Mouse (Mus musculus) Muller cell, postnatal 12 days (primary cell): ENCODE measurements around the gene Hes7.

Experiments used
- DNase-seq: peaks from one replicate; pipeline ENCODE4 v3.0.0-alpha.2; 2015; ENCODE audit errors: inconsistent ontology term

Gene Hes7

DNA sequence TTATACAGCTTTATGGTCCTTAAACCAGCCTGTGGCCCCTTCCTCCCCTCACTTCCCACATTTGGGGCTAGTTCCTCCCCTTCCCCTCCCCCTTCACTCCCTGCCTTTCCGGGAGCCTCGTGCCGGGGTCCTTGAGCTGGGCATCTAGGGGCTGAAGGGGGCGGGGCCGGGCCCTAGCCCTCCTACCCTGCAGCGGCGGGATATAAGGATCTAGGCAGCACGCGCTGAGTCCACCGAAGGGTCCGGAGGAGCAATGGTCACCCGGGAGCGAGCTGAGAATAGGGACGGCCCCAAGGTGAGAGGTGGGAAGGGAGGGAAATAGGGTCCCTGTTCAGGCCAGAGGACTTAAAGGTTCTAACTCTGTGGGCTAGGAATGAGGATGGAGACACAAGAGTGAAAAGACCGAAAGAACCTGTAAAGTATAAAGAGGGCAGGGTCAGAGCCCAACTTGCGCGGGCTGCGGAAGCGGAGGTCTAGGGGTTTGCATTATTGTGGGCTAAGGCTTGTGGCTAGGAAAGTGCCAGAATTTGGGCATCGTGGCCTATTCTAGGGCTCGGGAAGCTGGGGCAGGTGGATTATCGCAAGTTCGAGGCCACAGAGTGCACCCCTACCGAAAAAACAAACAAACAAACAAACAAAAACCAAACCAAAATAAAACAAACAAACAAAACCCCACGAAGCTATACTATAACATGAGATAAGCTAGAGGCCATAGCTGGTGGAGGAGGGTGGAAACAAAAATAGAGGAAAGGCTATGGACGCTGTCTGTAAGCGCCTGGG is at the start of gene Hes7:
Gene Hes7, plus strand, starts transcription at position 184 of the 780 bp plus-strand sequence.
- DNase-seq = no peak

- DNase-seq = peak; percentile 94
Measured at GRCm38 (mm10) chr11:69070590-69071222, 49.5 kb upstream of the Hes7 start, which contains the start of gene Tmem107. TSS of gene Tmem107 (plus strand) at chr11:69070806.

DNA sequence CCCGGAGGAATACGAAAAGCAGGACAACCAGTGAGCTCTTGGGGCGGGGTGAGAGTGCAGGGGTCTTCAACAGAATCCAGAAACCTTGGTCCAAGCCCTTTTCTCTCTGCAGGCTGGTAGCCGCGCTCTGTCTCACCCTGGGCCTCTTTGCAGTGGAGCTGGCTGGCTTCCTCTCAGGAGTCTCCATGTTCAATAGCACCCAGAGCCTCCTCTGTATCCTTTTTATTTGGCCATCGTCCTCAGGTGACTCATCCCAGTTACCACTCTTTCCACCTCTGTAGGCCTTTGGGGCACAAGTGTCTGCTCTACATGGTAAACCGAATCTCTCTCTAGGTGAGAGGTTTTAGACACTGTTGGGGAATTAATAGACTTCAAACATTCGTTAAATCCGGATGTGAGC is 48.9 kb upstream of the Hes7 start:
- DNase-seq = no peak

DNA sequence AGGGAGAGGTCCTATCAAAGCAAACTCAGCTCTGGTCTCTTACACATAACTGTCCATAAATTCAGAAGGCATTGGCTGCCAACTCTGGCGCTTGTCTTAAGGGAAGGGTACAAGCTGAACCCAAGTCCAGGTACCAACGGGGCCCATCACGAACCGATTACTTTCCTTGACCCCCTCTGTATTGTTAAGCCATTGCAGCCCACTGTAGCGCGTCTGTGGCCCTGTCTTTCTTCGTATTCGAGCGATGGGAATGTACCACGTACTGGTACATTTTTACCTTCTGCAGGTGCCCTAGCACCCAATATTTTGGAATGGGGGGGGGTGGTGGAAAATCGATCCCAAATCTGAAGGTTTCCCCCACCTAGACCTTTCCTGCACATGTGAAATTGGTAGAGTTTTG is 48.0 kb upstream of the Hes7 start:
- no peak for DNase-seq

DNA sequence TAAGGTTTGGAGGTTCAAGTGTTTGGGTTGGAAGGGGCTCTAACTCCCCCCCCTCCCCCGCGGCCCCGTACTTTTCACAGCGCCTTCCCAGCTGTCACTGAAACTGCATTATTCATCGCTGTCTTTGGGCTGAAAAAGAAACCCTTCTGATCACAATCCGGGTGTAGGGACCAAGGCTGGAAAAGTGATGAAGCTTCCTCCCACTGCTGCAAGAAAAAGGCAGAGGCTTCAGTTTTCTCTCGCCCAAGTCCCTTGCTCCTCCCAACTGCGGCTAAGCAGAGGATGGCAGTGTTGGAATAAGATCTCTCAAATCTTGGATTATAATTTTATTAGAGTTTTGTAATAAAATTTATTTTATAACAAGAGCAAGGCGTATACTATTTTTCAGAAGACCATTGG is 47.5 kb upstream of the Hes7 start:
- DNase-seq = no peak

DNA sequence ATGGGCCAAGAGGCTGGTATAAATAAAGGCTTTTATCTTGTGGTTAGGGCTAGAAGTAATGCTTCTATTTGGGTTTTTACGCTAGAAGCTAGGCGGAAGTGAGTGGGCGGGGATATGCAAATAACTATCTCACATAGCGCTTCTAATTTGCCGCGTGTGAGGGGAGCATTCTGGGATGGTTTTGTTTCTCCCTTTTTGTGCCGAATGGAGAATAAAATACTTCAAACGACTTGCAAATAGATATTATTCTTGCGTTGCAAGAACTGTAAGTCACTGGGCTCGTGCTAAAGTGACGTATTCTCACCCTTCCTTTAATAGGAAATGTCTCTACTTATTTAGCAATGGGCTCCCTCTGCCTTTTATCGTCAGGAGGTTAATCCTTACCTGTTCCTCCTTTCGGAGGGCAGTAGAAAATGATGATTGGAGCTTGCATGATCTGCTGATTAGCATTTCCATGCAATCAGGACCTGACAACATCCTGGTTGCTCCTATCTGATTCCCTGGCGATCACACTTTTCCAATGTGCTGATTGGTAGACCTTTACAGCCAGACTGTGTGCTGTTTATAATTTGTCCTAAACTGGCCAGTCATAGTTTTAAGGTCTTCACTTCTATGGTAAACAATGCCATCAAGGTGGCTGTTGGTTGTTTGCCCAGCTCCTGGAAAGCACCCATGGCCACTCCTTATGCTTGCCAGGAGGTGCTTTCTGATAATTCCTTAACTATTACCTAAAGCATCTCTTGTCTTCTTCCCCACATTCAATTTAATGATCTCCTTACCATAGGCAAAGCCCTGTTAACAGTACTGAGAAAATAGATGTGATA is 46.9 kb upstream of the Hes7 start:
- DNase-seq = peak; percentile 92

GRCm38 (mm10) chr11:69073951-69074775 is 46.0 kb upstream of the Hes7 start:
- DNase-seq = no peak

DNA sequence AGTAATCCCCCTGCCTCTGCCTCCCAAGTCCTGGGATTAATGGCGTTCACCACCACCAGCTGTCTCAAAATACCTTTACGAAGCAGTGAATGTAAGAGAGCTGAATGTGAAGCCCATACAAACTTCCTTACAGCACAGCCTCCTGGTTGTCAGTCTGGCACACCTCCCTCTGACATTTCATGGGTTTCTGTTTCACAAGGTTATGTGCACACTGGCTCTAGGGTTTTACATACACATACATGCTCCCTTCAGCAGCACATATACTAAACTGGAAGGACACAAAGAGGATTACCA is 45.5 kb upstream of the Hes7 start:
- no peak for DNase-seq

- no peak for DNase-seq
Measured at GRCm38 (mm10) chr11:69075764-69076479, 44.3 kb upstream of the Hes7 start.

DNA sequence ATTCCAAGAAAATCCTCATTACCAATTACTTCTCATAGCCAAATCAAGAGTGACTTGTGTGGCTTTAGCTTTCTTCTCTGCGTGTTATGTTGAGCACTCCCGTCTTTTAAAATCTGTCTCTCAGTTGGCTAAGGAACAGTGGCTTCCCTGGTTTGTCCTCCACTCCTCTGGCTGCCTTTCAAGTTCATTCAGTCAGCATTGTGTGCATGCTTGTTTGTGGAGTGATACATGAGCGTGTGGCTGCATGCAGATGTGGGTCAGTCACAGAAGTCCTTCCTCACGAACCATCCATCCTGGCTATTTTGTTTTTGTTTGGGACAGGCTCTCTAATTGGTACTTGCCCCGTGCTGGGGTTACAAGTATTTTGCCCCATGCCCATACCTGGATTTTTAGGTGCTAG is 43.6 kb upstream of the Hes7 start:
- no peak for DNase-seq

DNA sequence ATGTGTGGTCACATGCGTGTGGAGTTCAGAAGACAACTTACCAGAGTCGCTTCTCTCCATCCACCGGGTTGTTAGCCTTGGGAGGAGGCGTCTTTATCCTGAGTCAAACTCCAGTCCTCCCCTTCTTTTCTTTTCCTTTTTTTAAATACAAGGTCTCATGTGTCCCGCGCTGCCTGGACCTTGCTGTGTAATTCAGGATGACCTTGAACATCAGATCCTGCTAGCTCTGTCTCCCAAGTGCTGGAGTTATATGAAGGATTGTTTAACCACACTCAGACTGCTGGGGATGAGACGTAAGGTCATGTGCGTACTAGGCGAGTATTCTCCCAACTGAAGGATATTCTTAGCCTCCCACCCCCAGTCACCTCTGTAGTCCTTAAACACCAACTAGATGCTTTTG is 42.9 kb upstream of the Hes7 start:
- DNase-seq = no peak

DNA sequence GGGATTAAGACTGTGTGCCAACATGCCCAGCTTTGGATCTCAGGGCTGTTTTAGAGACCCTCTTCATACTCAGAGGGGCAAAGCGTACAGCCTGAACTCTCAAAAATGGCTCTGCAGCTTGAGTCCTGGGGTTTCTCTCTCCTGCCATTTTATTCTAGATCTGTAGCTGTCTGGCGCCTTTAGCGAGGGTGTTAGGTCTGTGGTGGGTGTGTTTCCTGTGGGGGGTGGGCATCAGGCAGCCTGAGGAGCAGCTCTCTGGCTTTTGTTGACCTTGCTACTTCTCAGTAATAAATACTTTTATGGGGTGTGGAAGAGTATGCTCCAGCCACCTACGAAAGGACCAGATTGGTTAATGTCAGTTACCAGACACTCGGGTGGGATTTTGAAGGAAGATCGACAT is 42.2 kb upstream of the Hes7 start:
- no peak for DNase-seq

- DNase-seq = peak; percentile 23
Measured at GRCm38 (mm10) chr11:69078805-69079438, 41.3 kb upstream of the Hes7 start.

DNA sequence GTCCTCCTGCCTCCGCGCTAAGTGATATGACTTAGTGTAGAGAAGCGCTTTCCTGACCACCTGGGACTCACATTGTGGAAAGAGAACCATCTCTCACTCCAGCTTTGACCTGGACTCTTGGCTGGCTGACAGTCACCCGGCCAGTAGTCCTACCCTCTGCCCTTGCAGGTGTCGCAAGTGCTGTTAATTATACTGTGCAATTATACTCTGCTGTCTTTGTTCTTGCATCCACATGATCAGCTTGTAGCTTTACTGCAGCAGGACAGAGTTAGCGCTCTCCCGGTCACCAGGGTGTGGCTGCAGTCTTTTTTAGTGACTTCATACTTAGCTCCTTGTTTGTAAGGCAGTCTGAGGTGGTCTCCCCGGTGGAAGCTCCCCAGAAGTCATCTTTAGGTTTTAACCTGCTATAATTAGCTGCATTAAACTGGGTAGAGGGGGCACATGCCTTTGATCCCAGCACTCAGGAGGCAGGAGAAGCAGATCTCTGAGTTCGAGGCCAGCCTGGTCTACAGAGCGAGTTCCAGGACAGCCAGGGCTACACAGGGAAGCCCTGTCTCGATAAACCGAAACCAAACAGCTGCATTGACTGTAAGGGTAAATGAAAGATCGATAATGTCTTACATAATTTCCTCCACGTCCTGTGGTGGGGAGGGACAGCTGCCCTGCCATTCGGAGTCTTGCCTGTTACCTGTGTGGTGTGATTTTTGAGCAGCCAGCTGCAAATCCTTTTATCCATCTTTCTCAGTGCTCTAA is 39.9 kb upstream of the Hes7 start:
- DNase-seq = no peak

GRCm38 (mm10) chr11:69080855-69081222 is 39.4 kb upstream of the Hes7 start:
- DNase-seq = no peak

DNA sequence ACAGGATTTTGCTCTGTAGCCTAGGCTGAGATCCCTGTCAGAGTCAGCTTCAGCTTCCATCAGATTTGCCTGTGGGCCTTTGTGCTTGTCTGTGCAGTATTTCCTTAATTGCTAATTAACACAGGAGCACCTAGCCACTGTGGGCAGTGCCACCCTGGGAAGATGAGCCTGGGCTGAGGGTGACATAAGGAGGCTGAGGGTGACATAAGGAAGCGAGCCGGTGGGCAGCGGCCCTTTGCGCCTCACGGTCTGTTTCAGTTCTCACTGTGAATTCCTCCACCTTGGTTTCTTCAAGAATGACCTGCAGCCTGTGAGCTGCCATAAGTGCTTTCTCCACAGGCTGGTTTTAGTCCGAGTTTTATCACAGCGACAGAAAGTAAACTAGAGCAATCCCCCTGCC is 38.6 kb upstream of the Hes7 start:
- DNase-seq = no peak

- no peak for DNase-seq
Measured at GRCm38 (mm10) chr11:69085608-69086007, 34.6 kb upstream of the Hes7 start.

GRCm38 (mm10) chr11:69086390-69086789 is 33.8 kb upstream of the Hes7 start:
- no peak for DNase-seq

DNA sequence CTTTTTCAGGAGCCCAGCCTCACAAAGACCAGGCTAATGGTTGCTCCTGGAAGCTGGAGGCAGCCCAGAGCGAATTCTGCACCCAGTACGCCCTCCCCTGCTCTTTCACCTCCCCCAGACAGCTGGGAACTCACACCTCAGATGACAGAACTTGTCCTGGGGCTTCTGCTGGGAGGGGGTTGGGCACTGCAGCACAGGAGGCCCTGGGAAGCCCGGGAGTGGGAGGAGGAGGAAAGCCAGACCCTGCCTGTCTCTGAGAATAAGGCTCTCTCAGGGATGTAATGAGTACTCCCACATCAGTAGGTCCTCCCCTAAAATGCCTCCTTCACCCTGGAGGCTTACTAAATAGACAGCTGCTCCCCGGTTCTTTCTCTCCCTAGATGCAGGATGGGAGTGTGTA is 33.1 kb upstream of the Hes7 start:
- DNase-seq = no peak

GRCm38 (mm10) chr11:69087597-69087996 is 32.6 kb upstream of the Hes7 start:
- DNase-seq = no peak
